Mouse (Mus musculus): Measurements from ENCODE around the gene Cdh4. TPM values are rescaled to one million over a fixed set of nuclear protein-coding genes. Genes with fewer than 3 reads are reported as not detected.
A peak's percentile ranks its signal among the peaks of the same experiment; 100 is the strongest.

Gene Cdh4
- polyA plus RNA-seq, 1 experiment from 2014 or later, result 26.1 TPM

DNA sequence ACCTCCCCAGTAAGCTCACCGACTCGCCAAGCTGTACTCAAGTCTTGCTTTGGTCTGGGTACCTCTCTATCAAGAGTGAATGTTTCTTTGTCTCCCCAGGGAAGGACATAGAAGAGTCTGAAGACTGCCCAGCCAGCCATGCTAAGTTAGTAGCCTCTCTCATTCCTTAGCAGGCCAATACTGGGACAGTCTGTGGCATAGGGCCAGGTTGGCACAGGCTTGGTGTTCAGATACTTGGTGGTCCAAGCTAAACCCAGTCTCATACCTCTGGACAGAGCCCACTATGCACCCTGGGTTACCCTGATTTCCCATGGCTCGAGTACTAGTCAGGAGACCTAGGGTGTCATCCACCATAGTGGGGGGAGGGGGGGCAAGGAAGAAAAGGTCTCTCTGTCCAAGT lies 1.1 kb upstream of the Cdh4 start:
- no peaks in the 10 kb centered on the region for H3K9me3 ChIP-seq (replicated peaks)
- no peaks in the 10 kb centered on the region for H3K36me3 ChIP-seq
- H3K4me2 ChIP-seq (replicated peaks), result no peak overlapping the region
- no peak overlapping the region for H3K4me3 ChIP-seq
- no peak overlapping the region for H3K9ac ChIP-seq
- H3K27ac ChIP-seq, result no peak overlapping the region
- no peak for ATAC-seq (ENCODE audit: low FRiP score)
- WGBS, result 72% methylated on average over 3 of the region's 3 CpGs
- peaks cover 29% of the 10 kb centered on the region for H3K4me1 ChIP-seq
- H3K27me3 ChIP-seq, result peaks cover 31% of the 10 kb centered on the region

- peak overlapping the region; percentile 82; the same call in 1 of the 2 replicates for H3K9ac ChIP-seq
- WGBS, result 4% methylated on average over 8 of the region's 8 CpGs
- no peaks in the 10 kb centered on the region for H3K9me3 ChIP-seq (replicated peaks)
- peaks cover 31% of the 10 kb centered on the region for H3K27me3 ChIP-seq
- peaks cover 29% of the 10 kb centered on the region for H3K4me1 ChIP-seq
- H3K36me3 ChIP-seq, result no peaks in the 10 kb centered on the region
- peak; percentile 51 for ATAC-seq (ENCODE audit: low FRiP score)
- peak overlapping the region; percentile 92 for H3K4me2 ChIP-seq (replicated peaks)
- H3K27ac ChIP-seq, result peak overlapping the region; percentile 84
- peak overlapping the region; percentile 74 for H3K4me3 ChIP-seq
Observed at GRCm38 (mm10) chr2:179441717-179442116, 514 bp upstream of the Cdh4 start.

DNA sequence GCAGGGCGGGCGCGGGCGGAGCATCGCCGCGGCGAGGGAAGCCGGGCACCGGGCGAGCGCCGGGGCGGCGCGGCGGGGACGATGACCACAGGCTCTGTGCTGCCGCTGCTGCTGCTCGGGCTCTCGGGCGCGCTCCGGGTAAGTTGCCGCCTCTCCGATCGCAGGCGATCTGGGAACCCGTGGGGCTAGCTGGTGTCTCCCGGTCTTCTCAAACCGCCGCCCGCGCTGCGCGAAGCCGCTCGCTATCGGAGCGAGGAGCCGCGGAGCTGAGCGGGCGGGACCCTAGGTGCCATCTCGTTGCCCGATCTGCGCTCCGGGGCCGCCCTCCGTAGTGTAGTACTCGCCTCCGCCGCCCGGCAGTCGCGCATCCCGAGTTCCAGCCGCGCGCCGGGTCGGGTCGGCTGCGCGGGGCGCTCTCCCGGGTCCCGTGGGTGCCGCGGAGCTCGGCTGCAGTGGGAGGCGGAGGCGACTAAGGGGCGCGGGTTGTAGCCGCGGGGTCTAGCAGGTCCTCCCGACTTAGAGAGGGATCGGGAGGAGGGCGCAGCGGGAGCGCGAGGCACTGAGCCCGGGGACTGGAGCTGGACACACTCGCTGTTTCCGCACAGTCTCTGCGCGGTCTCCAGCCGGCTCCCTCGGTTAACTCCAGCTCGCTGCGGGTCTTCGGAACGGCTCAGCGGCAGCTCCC lies 452 bp downstream of the Cdh4 start:
- peaks cover 29% of the 10 kb centered on the region for H3K4me1 ChIP-seq
- no peaks in the 10 kb centered on the region for H3K36me3 ChIP-seq
- peak overlapping the region; percentile 82 for H3K9ac ChIP-seq
- peak; percentile 74 for ATAC-seq (ENCODE audit: low FRiP score)
- H3K9me3 ChIP-seq (replicated peaks), result no peaks in the 10 kb centered on the region
- peak overlapping the region; percentile 84 for H3K27ac ChIP-seq
- peak overlapping the region; percentile 92 for H3K4me2 ChIP-seq (replicated peaks)
- peaks cover 31% of the 10 kb centered on the region for H3K27me3 ChIP-seq
- under 1% methylated on average over 75 of the region's 95 CpGs for WGBS
- H3K4me3 ChIP-seq, result peak overlapping the region; percentile 74

GRCm38 (mm10) chr2:179443226-179443815 lies 1.1 kb downstream of the Cdh4 start:
- Histone ChIP-seq H3K27ac (peak overlapping the region; percentile 84; the same call in 1 of the 2 replicates), H3K9ac (peak overlapping the region; percentile 82), H3K27me3 (peaks cover 31% of the 10 kb centered on the region), H3K4me2 (replicated peaks) (peak overlapping the region; percentile 92), H3K4me1 (peaks cover 29% of the 10 kb centered on the region), H3K36me3 (no peaks in the 10 kb centered on the region), H3K4me3 (peak overlapping the region; percentile 74), H3K9me3 (replicated peaks) (no peaks in the 10 kb centered on the region)
- under 1% methylated on average over 51 of the region's 51 CpGs for WGBS
- ATAC-seq (ENCODE audit: low FRiP score), result peak; percentile 24; the same call in 1 of the 2 replicates

DNA sequence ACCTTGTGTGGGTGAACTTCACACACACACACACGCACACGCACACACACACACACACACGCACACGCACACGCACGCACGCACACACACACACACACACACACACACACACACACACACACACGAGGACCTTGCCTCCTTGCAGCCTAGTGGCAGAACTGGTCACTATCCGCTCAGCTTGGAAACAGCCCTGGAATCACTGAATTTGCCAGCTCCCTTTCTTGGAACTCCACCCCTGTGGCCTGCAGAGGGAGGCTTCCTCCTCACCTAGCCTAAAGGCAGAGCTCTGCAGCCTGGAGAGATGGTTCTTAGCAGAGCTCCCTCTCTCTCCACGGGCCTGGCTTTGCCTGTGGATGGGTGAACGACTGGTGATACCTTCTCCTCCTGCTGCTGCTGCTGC lies 1.7 kb downstream of the Cdh4 start:
- ATAC-seq (ENCODE audit: low FRiP score), result no peak
- Histone ChIP-seq H3K9ac (peak overlapping the region; percentile 82), H3K27ac (peak overlapping the region; percentile 30; the same call in 1 of the 2 replicates)

DNA sequence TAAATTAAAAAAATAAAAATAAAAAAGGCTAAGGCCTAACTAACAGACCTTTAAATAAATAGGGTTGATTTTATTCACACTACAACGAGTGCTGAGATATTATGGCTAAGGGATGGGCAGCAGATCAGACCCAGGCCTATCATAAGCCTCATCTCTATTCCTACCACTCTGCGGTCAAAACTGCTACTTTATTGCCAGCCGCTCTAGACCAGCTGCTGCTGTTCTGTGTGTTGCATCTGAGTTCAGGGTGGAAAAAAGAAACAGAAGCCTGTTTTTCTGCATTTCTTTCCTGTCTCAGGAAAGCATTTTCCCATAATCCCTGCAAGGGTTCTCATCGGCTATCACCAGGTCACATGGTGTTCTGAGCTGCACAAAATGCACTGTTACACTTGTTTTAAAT lies 6.0 kb downstream of the Cdh4 start:
- ATAC-seq (ENCODE audit: low FRiP score), result no peak
- peaks cover 15% of the 10 kb centered on the region for H3K4me1 ChIP-seq

More for the DNA sequence above, 1.7 kb downstream of the Cdh4 start:
- 18% methylated on average over 11 of the region's 11 CpGs for WGBS
- Histone ChIP-seq H3K9me3 (replicated peaks) (0 out of 2 replicates have a peak, but pooled peaks cover 3% of the 10 kb centered on the region), H3K36me3 (peaks cover 2% of the 10 kb centered on the region; the same call in 1 of the 2 replicates), H3K4me1 (peaks cover 29% of the 10 kb centered on the region), H3K27me3 (peaks cover 29% of the 10 kb centered on the region), H3K4me3 (peak overlapping the region; percentile 74), H3K4me2 (replicated peaks) (peak overlapping the region; percentile 92)

DNA sequence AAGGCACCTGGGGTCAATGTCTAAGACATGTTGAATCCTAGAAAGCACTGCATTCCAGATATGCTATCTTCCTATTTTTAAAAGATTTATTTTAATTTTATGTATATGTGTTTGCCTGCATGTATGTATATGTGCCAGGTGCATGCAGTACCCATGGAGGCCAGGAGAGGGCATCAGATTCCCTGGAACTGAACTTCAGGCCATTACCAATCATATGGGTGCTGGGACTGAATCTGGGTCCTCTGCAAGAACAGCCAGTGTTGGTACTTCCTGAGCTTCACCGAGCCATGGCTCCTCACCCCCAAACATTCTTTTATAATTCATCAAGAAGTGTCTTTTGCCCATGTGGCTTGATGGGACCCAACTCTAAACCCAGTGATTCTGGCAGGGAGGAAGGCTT lies 6.8 kb downstream of the Cdh4 start:
- Histone ChIP-seq H3K4me2 (replicated peaks) (no peak overlapping the region), H3K27ac (no peak overlapping the region), H3K4me3 (no peak overlapping the region), H3K27me3 (peaks cover 15% of the 10 kb centered on the region), H3K4me1 (peaks cover 8% of the 10 kb centered on the region), H3K9me3 (replicated peaks) (0 out of 2 replicates have a peak, but pooled peaks cover 4% of the 10 kb centered on the region), H3K9ac (no peak overlapping the region), H3K36me3 (peaks cover 9% of the 10 kb centered on the region; the same call in 1 of the 2 replicates)
- 95% methylated on average over 1 of the region's 1 CpGs for WGBS
- ATAC-seq (ENCODE audit: low FRiP score), result no peak

More for the DNA sequence above, 6.0 kb downstream of the Cdh4 start:
- H3K9ac ChIP-seq, result no peak overlapping the region
- peaks cover 15% of the 10 kb centered on the region for H3K27me3 ChIP-seq
- H3K36me3 ChIP-seq, result peaks cover 5% of the 10 kb centered on the region; the same call in 1 of the 2 replicates
- no peak overlapping the region for H3K4me2 ChIP-seq (replicated peaks)
- 0 out of 2 replicates have a peak, but pooled peaks cover 4% of the 10 kb centered on the region for H3K9me3 ChIP-seq (replicated peaks)
- no peak overlapping the region for H3K4me3 ChIP-seq
- 96% methylated on average over 4 of the region's 4 CpGs for WGBS
- H3K27ac ChIP-seq, result no peak overlapping the region

GRCm38 (mm10) chr2:179459196-179459595 lies 17.0 kb downstream of the Cdh4 start:
- H3K9ac ChIP-seq, result no peak overlapping the region
- H3K27me3 ChIP-seq, result no peaks in the 10 kb centered on the region
- peaks cover 71% of the 10 kb centered on the region for H3K9me3 ChIP-seq (replicated peaks)
- H3K4me1 ChIP-seq, result no peaks in the 10 kb centered on the region
- H3K4me3 ChIP-seq, result no peak overlapping the region
- 81% methylated on average over 4 of the region's 4 CpGs for WGBS
- ATAC-seq (ENCODE audit: low FRiP score), result no peak
- no peak overlapping the region for H3K27ac ChIP-seq
- peaks cover 28% of the 10 kb centered on the region for H3K36me3 ChIP-seq
- H3K4me2 ChIP-seq (replicated peaks), result no peak overlapping the region

DNA sequence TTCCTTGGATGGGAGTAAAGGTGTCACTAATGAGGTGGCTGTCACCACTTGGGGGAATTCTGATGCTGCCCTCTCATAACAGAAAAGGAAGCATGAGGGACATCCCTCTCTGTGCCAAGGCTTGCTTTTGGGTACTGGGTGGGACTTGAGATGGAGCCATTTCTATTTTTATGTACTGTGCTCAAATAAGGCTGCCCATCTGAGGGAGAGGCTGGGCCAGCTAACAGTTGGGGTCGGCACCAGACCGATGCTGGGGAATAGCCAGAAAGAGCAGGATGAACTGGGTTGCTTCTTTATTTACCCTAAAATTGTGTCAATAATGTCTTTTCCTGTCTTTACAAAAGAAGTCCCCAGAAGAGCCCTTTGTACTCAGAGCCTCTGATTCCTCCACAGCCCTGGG lies 17.4 kb downstream of the Cdh4 start:
- H3K4me1 ChIP-seq, result no peaks in the 10 kb centered on the region
- no peak overlapping the region for H3K27ac ChIP-seq
- no peak for ATAC-seq (ENCODE audit: low FRiP score)
- no peak overlapping the region for H3K4me3 ChIP-seq
- H3K9ac ChIP-seq, result no peak overlapping the region
- H3K36me3 ChIP-seq, result peaks cover 27% of the 10 kb centered on the region
- no peak overlapping the region for H3K4me2 ChIP-seq (replicated peaks)
- no peaks in the 10 kb centered on the region for H3K27me3 ChIP-seq
- H3K9me3 ChIP-seq (replicated peaks), result peaks cover 74% of the 10 kb centered on the region
- 96% methylated on average over 2 of the region's 2 CpGs for WGBS

- WGBS, result 91% methylated on average over 4 of the region's 4 CpGs
- Histone ChIP-seq H3K9ac (no peak overlapping the region), H3K27ac (no peak overlapping the region), H3K4me1 (peaks cover 6% of the 10 kb centered on the region; the same call in 1 of the 2 replicates), H3K36me3 (peaks cover 19% of the 10 kb centered on the region), H3K27me3 (no peaks in the 10 kb centered on the region), H3K9me3 (replicated peaks) (peaks cover 67% of the 10 kb centered on the region), H3K4me2 (replicated peaks) (no peak overlapping the region), H3K4me3 (no peak overlapping the region)
- no peak for ATAC-seq (ENCODE audit: low FRiP score)
Observed at GRCm38 (mm10) chr2:179463514-179463913, 21.3 kb downstream of the Cdh4 start.

GRCm38 (mm10) chr2:179467839-179468445 lies 25.7 kb downstream of the Cdh4 start:
- Histone ChIP-seq H3K27ac (no peak overlapping the region), H3K4me2 (replicated peaks) (no peak overlapping the region), H3K36me3 (0 out of 2 replicates have a peak, but pooled peaks cover 4% of the 10 kb centered on the region), H3K4me1 (peaks cover 6% of the 10 kb centered on the region; the same call in 1 of the 2 replicates), H3K9me3 (replicated peaks) (peaks cover 25% of the 10 kb centered on the region), H3K27me3 (no peaks in the 10 kb centered on the region), H3K9ac (no peak overlapping the region), H3K4me3 (no peak overlapping the region)
- WGBS, result 86% methylated on average over 8 of the region's 8 CpGs
- ATAC-seq (ENCODE audit: low FRiP score), result peak; percentile 46; the same call in 1 of the 2 replicates

DNA sequence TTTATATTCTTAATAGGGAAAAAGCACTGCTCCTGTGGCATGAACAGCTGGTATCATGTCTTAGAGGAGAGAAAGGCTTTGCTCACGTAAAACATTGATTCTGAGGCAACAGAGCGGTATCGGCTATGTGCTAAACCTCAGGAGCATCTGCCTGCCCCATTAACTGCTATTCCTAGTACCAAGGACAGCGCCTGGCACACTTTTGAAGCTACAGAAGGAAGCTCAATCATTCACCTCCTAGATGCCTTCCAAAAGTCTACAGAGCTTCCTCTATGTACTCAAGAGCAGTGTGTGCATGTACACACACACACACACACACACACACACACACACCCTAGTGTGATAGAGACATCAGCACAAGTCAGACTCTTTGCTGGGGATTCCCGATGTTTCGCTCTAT lies 34.4 kb downstream of the Cdh4 start:
- Histone ChIP-seq H3K9me3 (replicated peaks) (no peaks in the 10 kb centered on the region), H3K4me2 (replicated peaks) (no peak overlapping the region), H3K27ac (no peak overlapping the region), H3K27me3 (no peaks in the 10 kb centered on the region), H3K9ac (no peak overlapping the region), H3K4me1 (peaks cover 13% of the 10 kb centered on the region), H3K4me3 (no peak overlapping the region), H3K36me3 (no peaks in the 10 kb centered on the region)
- whole genome bisulfite sequencing, result 84% methylated on average over 6 of the region's 6 CpGs
- no peak for ATAC-seq (ENCODE audit: low FRiP score)

Data from hindbrain, embryonic 12.5 days (tissue).